Mouse (Mus musculus): Measurements from ENCODE around the gene Rarg. TPM values are rescaled to one million over a fixed set of nuclear protein-coding genes. Genes with fewer than 3 reads are reported as not detected.

Gene Rarg
- polyA plus RNA-seq, 1 experiment, result 0.09 TPM

- peaks cover 3% of the 10 kb centered on the region; the same call in 1 of the 2 replicates for H3K36me3 ChIP-seq (ENCODE audit: control insufficient read depth)
- no peak overlapping the region for H3K4me3 ChIP-seq (replicated peaks)
- TF ChIP-seq GATA1 (IDR thresholded peaks at IDR 0.05; ENCODE audit: low read length), result no peak
- no peak for TF ChIP-seq TAL1 (IDR thresholded peaks at IDR 0.05; ENCODE audit: low read length)
- no peaks in the 10 kb centered on the region for H3K9me3 ChIP-seq (ENCODE audit: control insufficient read depth, low read length)
- H3K27me3 ChIP-seq (ENCODE audit: control insufficient read depth), result no peaks in the 10 kb centered on the region
- peaks cover 8% of the 10 kb centered on the region for H3K4me1 ChIP-seq (ENCODE audit: control insufficient read depth)
Measured at GRCm38 (mm10) chr15:102188096-102188495, 69.2 kb downstream of the Rarg start.

- no peak for TF ChIP-seq GATA1 (IDR thresholded peaks at IDR 0.05; ENCODE audit: low read length)
- TF ChIP-seq TAL1 (IDR thresholded peaks at IDR 0.05; ENCODE audit: low read length), result no peak
- Histone ChIP-seq H3K27me3 (ENCODE audit: control insufficient read depth) (no peaks in the 10 kb centered on the region), H3K9me3 (ENCODE audit: control insufficient read depth, low read length) (no peaks in the 10 kb centered on the region), H3K4me3 (replicated peaks) (no peak overlapping the region), H3K4me1 (ENCODE audit: control insufficient read depth) (peaks cover 8% of the 10 kb centered on the region), H3K36me3 (ENCODE audit: control insufficient read depth) (peaks cover 3% of the 10 kb centered on the region; the same call in 1 of the 2 replicates)
Measured at GRCm38 (mm10) chr15:102186239-102186638, 71.1 kb downstream of the Rarg start.

Other genes with a start within 250 kb of the Rarg start
- 0.13 TPM in 1 of 2 replicates, not detected in the other for gene Krt18, start 229.3 kb downstream of the Rarg start, polyA plus RNA-seq (2012)
- 8.2 and 8.3 TPM in 2 replicates for gene Eif4b, start 183.7 kb downstream of the Rarg start, polyA plus RNA-seq (2012)
- 0.04 and 0.05 TPM in 2 replicates for gene Tns2, start 157.1 kb downstream of the Rarg start, polyA plus RNA-seq (2012)
- gene Spryd3, start 121.3 kb downstream of the Rarg start, polyA plus RNA-seq (2012), result 1.1 and 1.4 TPM in 2 replicates
- 0.05 TPM in 1 of 2 replicates, not detected in the other for gene Igfbp6, start 113.2 kb downstream of the Rarg start, polyA plus RNA-seq (2012)
- gene Soat2, start 107.0 kb downstream of the Rarg start, polyA plus RNA-seq (2012), result 0.12 and 0.18 TPM in 2 replicates
- 0.44 and 0.77 TPM in 2 replicates for gene Zfp740, start 54.3 kb downstream of the Rarg start, polyA plus RNA-seq (2012)
- 0.97 and 1.4 TPM in 2 replicates for gene Csad, start 52.8 kb downstream of the Rarg start, polyA plus RNA-seq (2012)
- gene Itgb7, start 25.6 kb downstream of the Rarg start, polyA plus RNA-seq (2012), result 1.4 and 2.1 TPM in 2 replicates
- gene Gm9918, start 13.0 kb upstream of the Rarg start, polyA plus RNA-seq (2012), result not detected in 2 replicates
- gene Mfsd5, start 21.9 kb upstream of the Rarg start, polyA plus RNA-seq (2012), result 3.2 and 3.5 TPM in 2 replicates
- 12.0 and 15.2 TPM in 2 replicates for gene Espl1, start 38.7 kb upstream of the Rarg start, polyA plus RNA-seq (2012)
- gene Pfdn5, start 68.6 kb upstream of the Rarg start, polyA plus RNA-seq (2012), result 1.2 and 3.3 TPM in 2 replicates
- gene Myg1, start 74.2 kb upstream of the Rarg start, polyA plus RNA-seq (2012), result 6.4 and 8.0 TPM in 2 replicates
- 13.7 and 18.1 TPM in 2 replicates for gene Aaas, start 93.3 kb upstream of the Rarg start, polyA plus RNA-seq (2012)
- not detected in 2 replicates for gene Sp7, start 109.7 kb upstream of the Rarg start, polyA plus RNA-seq (2012)
- gene Sp1, start 148.6 kb upstream of the Rarg start, polyA plus RNA-seq (2012), result 0.32 and 0.93 TPM in 2 replicates
- 0.03 and 0.08 TPM in 2 replicates for gene Amhr2, start 187.8 kb upstream of the Rarg start, polyA plus RNA-seq (2012)
- gene Prr13, start 201.5 kb upstream of the Rarg start, polyA plus RNA-seq (2012), result 28.4 and 73.8 TPM in 2 replicates
- 31.3 and 62.4 TPM in 2 replicates for gene Pcbp2, start 213.0 kb upstream of the Rarg start, polyA plus RNA-seq (2012)
- not detected in 2 replicates for gene Gm10337, start 246.2 kb upstream of the Rarg start, polyA plus RNA-seq (2012)

Measured in erythroblast, embryonic 14.5 days (primary cell).